In the genomic region with DNA sequence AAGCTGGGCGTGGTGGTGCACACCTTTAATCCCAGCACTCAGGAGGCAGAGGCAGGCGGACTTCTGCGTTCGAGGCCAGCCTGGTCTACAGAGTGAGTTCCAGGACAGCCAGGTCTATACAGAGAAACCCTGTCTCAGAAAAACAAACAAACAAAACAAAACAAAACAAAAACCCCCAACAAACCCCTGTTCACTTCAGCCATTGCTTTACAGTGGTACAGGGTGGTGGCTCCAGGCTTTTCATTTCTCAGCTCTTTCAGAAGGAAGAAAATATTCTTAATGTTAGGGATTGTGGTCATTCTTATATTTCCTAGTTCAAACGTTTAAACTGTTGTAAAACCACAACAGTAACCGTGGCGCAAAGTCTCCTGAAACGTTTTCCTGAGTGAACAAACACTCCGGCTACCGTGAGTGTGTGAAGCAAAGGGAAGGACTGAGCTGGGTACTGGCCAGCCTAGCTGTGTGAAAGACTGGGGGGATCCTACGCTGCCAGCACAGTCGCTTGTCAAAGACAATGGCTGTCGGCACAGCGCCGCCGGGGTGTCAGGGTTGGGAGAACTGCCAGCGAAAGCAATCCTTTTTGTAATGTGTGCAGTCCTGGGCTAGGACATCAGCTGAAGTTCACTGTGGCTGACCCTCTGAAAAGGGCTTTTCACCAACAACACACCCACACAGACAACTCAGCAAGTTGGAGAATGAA, we compare ENCODE assay signal across 8 mouse cellular contexts.
DNase-seq lines count a peak whose midpoint lies in the region; ATAC-seq and TF ChIP-seq lines count a peak whose summit lies in the region.

No protein-coding gene starts in this region.

- peak overlapping the region; percentile 47 for H3K4me2 ChIP-seq in lung, postnatal 0 days (replicated peaks; ENCODE audit: low read depth, low read length)

- no peak for TF ChIP-seq EP300 in lung, postnatal 0 days (IDR thresholded peaks at IDR 0.05)

- peaks cover 13% of the 10 kb centered on the region; the same call in 1 of the 2 replicates for H3K4me1 ChIP-seq in heart, embryonic 10.5 days
- no peaks in the 10 kb centered on the region for H3K4me1 ChIP-seq in lung, postnatal 0 days (ENCODE audit: insufficient read depth, low read depth, low read length)

- peak; percentile 76 for ATAC-seq in lung, postnatal 0 days

- H3K27ac ChIP-seq in heart, embryonic 10.5 days, result peak overlapping the region; percentile 44; the same call in 1 of the 2 replicates
- H3K27ac ChIP-seq in lung, postnatal 0 days (ENCODE audit: low read length), result no peak overlapping the region

- no peak overlapping the region for H3K9ac ChIP-seq in lung, postnatal 0 days (replicated peaks; ENCODE audit: low read depth)

- H3K27me3 ChIP-seq in heart, embryonic 10.5 days (ENCODE audit: insufficient read depth, poor library complexity, severe bottlenecking), result no peaks in the 10 kb centered on the region
- no peaks in the 10 kb centered on the region for H3K27me3 ChIP-seq in lung, postnatal 0 days (replicated peaks; ENCODE audit: insufficient read depth, low read length)

- peak; percentile 46 for TF ChIP-seq CTCF in lung, postnatal 0 days (IDR thresholded peaks at IDR 0.05)

- H3K4me3 ChIP-seq in heart, embryonic 10.5 days, result 0 out of 2 replicates have a peak overlapping the region, but pooled peaks have one; percentile 13
- H3K4me3 ChIP-seq in lung, postnatal 0 days (ENCODE audit: low read depth, low read length), result 0 out of 2 replicates have a peak overlapping the region, but pooled peaks have one; percentile 8

- H3K9me3 ChIP-seq in heart, embryonic 10.5 days, result no peaks in the 10 kb centered on the region
- H3K9me3 ChIP-seq in lung, postnatal 0 days (ENCODE audit: low read length), result no peaks in the 10 kb centered on the region

- H3K36me3 ChIP-seq in heart, embryonic 10.5 days, result no peaks in the 10 kb centered on the region
- H3K36me3 ChIP-seq in lung, postnatal 0 days (ENCODE audit: insufficient read depth, low read length), result no peaks in the 10 kb centered on the region

- DNase-seq in cerebellum, adult 11-12 months, result peak; percentile 15
- no peak for DNase-seq in cerebellum, adult 11 months
- peak; percentile 64 to 78 for DNase-seq in cerebellum, postnatal 10 days
- no peak for DNase-seq in heart, embryonic 10.5 days (ENCODE audit: low spot score)
- peak; percentile 43 for DNase-seq in kidney, postnatal 10 days
- DNase-seq in lung, postnatal 0 days (ENCODE audit: low spot score), result peak; percentile 80
- DNase-seq in retina, embryonic 14.5 days (ENCODE audit: low spot score), result peak; percentile 58
- no peak for DNase-seq in T-cell, adult 2 months (ENCODE audit: low spot score)

- WGBS in heart, embryonic 10.5 days, result 53% methylated on average over 17 of the region's 17 CpGs
- 24% methylated on average over 17 of the region's 17 CpGs for WGBS in lung, postnatal 0 days

Comparison
In these comparisons a context has a peak if more than half of its experiments do, and no peak if none do; other contexts are left out.
1. DNase-seq: peak in cerebellum, adult 11-12 months (single experiment), cerebellum, postnatal 10 days (2 of 2), kidney, postnatal 10 days (single experiment), lung, postnatal 0 days (single experiment) and retina, embryonic 14.5 days (single experiment); none in cerebellum, adult 11 months (single experiment), heart, embryonic 10.5 days (single experiment) and T-cell, adult 2 months (single experiment).